Mouse (Mus musculus): Measurements from ENCODE around the gene Dnah2.
"Not testable (repeated sequence)": the region's sequence is repeated elsewhere in the genome, so short reads cannot be mapped to it uniquely, and the experiment has no call there.

Gene Dnah2

GRCm38 (mm10) chr11:69543598-69543997 lies 5.3 kb downstream of the Dnah2 start:
- in situ Hi-C loops (cut with MboI; ENCODE audit: low pct_unique_long_range_greater_than_20kb in 1 of 2, low sequenced_read_pairs in 2 of 2, unreplicated experiment in 1 of 2), result loop anchor here (5.0 to 10.0 kb wide), 3 partner anchors 34 to 171 kb away; partner anchors contain the start of gene Shbg (in 1 of the 2)

GRCm38 (mm10) chr11:69541741-69542140 lies 7.2 kb downstream of the Dnah2 start:
- in situ Hi-C loops (cut with MboI; ENCODE audit: low pct_unique_long_range_greater_than_20kb in 1 of 2, low sequenced_read_pairs in 2 of 2, unreplicated experiment in 1 of 2), result loop anchor here (5.0 to 10.0 kb wide), 3 partner anchors 36 to 173 kb away; partner anchors contain the start of gene Shbg (in 1 of the 2)

GRCm38 (mm10) chr11:69540700-69541099 lies 8.2 kb downstream of the Dnah2 start:
- in situ Hi-C loops (cut with MboI; ENCODE audit: low pct_unique_long_range_greater_than_20kb in 1 of 2, low sequenced_read_pairs in 2 of 2, unreplicated experiment in 1 of 2), result loop anchor here (5.0 to 10.0 kb wide), 3 partner anchors 37 to 174 kb away; partner anchors contain the start of gene Shbg (in 1 of the 2)

- in situ Hi-C loops (cut with MboI; ENCODE audit: low pct_unique_long_range_greater_than_20kb in 1 of 2, low sequenced_read_pairs in 2 of 2, unreplicated experiment in 1 of 2), result no loop called here
These were observed 13.9 kb downstream of the Dnah2 start for GRCm38 (mm10) chr11:69534990-69535389.

- in situ Hi-C loops (cut with MboI; ENCODE audit: low pct_unique_long_range_greater_than_20kb in 1 of 2, low sequenced_read_pairs in 2 of 2, unreplicated experiment in 1 of 2), result no loop called here
These were observed 16.3 kb downstream of the Dnah2 start for GRCm38 (mm10) chr11:69532480-69533150.

- in situ Hi-C loops (cut with MboI; ENCODE audit: low pct_unique_long_range_greater_than_20kb in 1 of 2, low sequenced_read_pairs in 2 of 2, unreplicated experiment in 1 of 2), result not testable (repeated sequence)
These were observed 18.2 kb downstream of the Dnah2 start for GRCm38 (mm10) chr11:69530755-69531154.

GRCm38 (mm10) chr11:69530281-69530680 lies 18.6 kb downstream of the Dnah2 start:
- in situ Hi-C loops (cut with MboI; ENCODE audit: low pct_unique_long_range_greater_than_20kb in 1 of 2, low sequenced_read_pairs in 2 of 2, unreplicated experiment in 1 of 2), result not testable (repeated sequence)

- in situ Hi-C loops (cut with MboI; ENCODE audit: low pct_unique_long_range_greater_than_20kb in 1 of 2, low sequenced_read_pairs in 2 of 2, unreplicated experiment in 1 of 2), result loop anchor here in 1 of 2 experiments (5.0 kb wide), 1 partner anchor 99 kb away; no protein-coding TSS in a partner anchor
These were observed 20.9 kb downstream of the Dnah2 start for GRCm38 (mm10) chr11:69528031-69528390.

GRCm38 (mm10) chr11:69527098-69528030 lies 21.5 kb downstream of the Dnah2 start:
- in situ Hi-C loops (cut with MboI; ENCODE audit: low pct_unique_long_range_greater_than_20kb in 1 of 2, low sequenced_read_pairs in 2 of 2, unreplicated experiment in 1 of 2), result loop anchor here in 1 of 2 experiments (5.0 kb wide), 1 partner anchor 100 kb away; no protein-coding TSS in a partner anchor

GRCm38 (mm10) chr11:69526631-69527030 lies 22.3 kb downstream of the Dnah2 start:
- in situ Hi-C loops (cut with MboI; ENCODE audit: low pct_unique_long_range_greater_than_20kb in 1 of 2, low sequenced_read_pairs in 2 of 2, unreplicated experiment in 1 of 2), result loop anchor here in 1 of 2 experiments (5.0 kb wide), 1 partner anchor 101 kb away; no protein-coding TSS in a partner anchor

GRCm38 (mm10) chr11:69525661-69526060 lies 23.2 kb downstream of the Dnah2 start:
- in situ Hi-C loops (cut with MboI; ENCODE audit: low pct_unique_long_range_greater_than_20kb in 1 of 2, low sequenced_read_pairs in 2 of 2, unreplicated experiment in 1 of 2), result loop anchor here in 1 of 2 experiments (5.0 kb wide), 1 partner anchor 102 kb away; no protein-coding TSS in a partner anchor

GRCm38 (mm10) chr11:69523651-69524050 lies 25.3 kb downstream of the Dnah2 start:
- in situ Hi-C loops (cut with MboI; ENCODE audit: low pct_unique_long_range_greater_than_20kb in 1 of 2, low sequenced_read_pairs in 2 of 2, unreplicated experiment in 1 of 2), result loop anchor here in 1 of 2 experiments (5.0 kb wide), 1 partner anchor 266 kb away; no protein-coding TSS in a partner anchor

- in situ Hi-C loops (cut with MboI; ENCODE audit: low pct_unique_long_range_greater_than_20kb in 1 of 2, low sequenced_read_pairs in 2 of 2, unreplicated experiment in 1 of 2), result loop anchor here in 1 of 2 experiments (5.0 kb wide), 1 partner anchor 264 kb away; no protein-coding TSS in a partner anchor
These were observed 27.3 kb downstream of the Dnah2 start for GRCm38 (mm10) chr11:69521526-69522149.

GRCm38 (mm10) chr11:69519976-69520375 lies 28.9 kb downstream of the Dnah2 start:
- in situ Hi-C loops (cut with MboI; ENCODE audit: low pct_unique_long_range_greater_than_20kb in 1 of 2, low sequenced_read_pairs in 2 of 2, unreplicated experiment in 1 of 2), result loop anchor here (5.0 to 10.0 kb wide), 2 partner anchors 255 to 263 kb away; no protein-coding TSS in a partner anchor

- in situ Hi-C loops (cut with MboI; ENCODE audit: low pct_unique_long_range_greater_than_20kb in 1 of 2, low sequenced_read_pairs in 2 of 2, unreplicated experiment in 1 of 2), result loop anchor here in 1 of 2 experiments (10.0 kb wide), 1 partner anchor 252 kb away; no protein-coding TSS in a partner anchor
These were observed 32.2 kb downstream of the Dnah2 start for GRCm38 (mm10) chr11:69516661-69517060.

GRCm38 (mm10) chr11:69516151-69516640 lies 32.7 kb downstream of the Dnah2 start:
- in situ Hi-C loops (cut with MboI; ENCODE audit: low pct_unique_long_range_greater_than_20kb in 1 of 2, low sequenced_read_pairs in 2 of 2, unreplicated experiment in 1 of 2), result loop anchor here in 1 of 2 experiments (10.0 kb wide), 1 partner anchor 251 kb away; no protein-coding TSS in a partner anchor

GRCm38 (mm10) chr11:69513840-69514239 lies 35.1 kb downstream of the Dnah2 start:
- in situ Hi-C loops (cut with MboI; ENCODE audit: low pct_unique_long_range_greater_than_20kb in 1 of 2, low sequenced_read_pairs in 2 of 2, unreplicated experiment in 1 of 2), result loop anchor here in 1 of 2 experiments (10.0 kb wide), 1 partner anchor 249 kb away; no protein-coding TSS in a partner anchor

Data from mouse embryonic stem cell (cell line).